Mouse (Mus musculus) stomach, postnatal 0 days (tissue): ENCODE data around the gene Cep104.

Experiments used
- CTCF ChIP-seq: IDR thresholded peaks from 2 replicates; pipeline ENCODE4 v1.5.1; 2016; ENCODE audit warnings: antibody characterized with exemption, low read depth, mild to moderate bottlenecking, moderate library complexity
- EP300 ChIP-seq: optimal IDR thresholded peaks from 2 replicates; pipeline ENCODE3; 2016; ENCODE audit warnings: antibody characterized with exemption

GRCm38 (mm10) chr4:153975292-153975662 lies 283 bp downstream of the Cep104 start:
- TF ChIP-seq CTCF (no peak), EP300 (no peak)
